ENCODE assay signal across 9 mouse cellular contexts in the genomic region with DNA sequence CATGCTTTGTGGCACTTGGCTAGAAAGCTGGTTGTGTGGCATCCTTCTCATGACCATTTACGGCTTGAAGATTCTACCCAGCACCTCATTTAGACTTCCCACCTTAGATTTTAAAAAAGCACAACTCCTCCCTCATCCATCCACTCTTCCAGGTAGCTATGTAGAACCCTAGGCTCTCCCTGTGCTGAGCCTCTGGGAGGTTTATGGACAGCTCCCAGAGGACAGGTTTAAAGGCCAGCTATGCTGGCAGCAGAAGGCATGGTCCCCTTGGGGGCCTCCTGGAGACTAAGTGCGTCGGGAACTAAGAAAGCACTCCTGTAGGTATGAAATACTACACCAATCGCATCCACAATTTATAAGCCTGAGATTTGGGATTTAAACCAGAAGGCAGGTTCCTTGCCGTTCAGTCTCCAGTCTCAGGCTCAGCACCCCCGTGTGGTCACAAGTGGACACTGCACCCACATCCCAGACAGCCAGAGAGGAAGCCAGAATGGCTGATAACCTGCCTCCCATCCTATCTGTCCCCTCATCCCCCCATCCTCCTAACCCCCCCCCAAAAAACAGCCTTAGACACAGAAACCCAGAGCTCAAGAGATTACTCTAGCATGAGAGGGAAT. TPM values are rescaled to one million over a fixed set of nuclear protein-coding genes. Genes with fewer than 3 reads are reported as not detected.
DNase-seq lines count a peak whose midpoint lies in the region; ATAC-seq and TF ChIP-seq lines count a peak whose summit lies in the region.
"Had no signal": no experiment of that assay in that cellular context is flagged by ENCODE, and none has a peak within 500 bp of the region (broad histone marks: within the 10 kb centered on the region; RNA-seq: fewer than 3 reads in every experiment).

No protein-coding gene starts in this region.

- H3K27me3 ChIP-seq in thymus, adult 2 months (ENCODE audit: control insufficient read depth, insufficient read depth, low read length), result no peaks in the 10 kb centered on the region
- H3K27me3 ChIP-seq in hindbrain, postnatal 0 days (ENCODE audit: insufficient read depth, low read length), result no peaks in the 10 kb centered on the region
- H3K27me3 ChIP-seq in stomach, postnatal 0 days (ENCODE audit: control insufficient read depth, insufficient read depth, low read length), result no peaks in the 10 kb centered on the region

- no peaks in the 10 kb centered on the region for H3K36me3 ChIP-seq in thymus, adult 2 months (ENCODE audit: control insufficient read depth, insufficient read depth, low read length)
- no peaks in the 10 kb centered on the region for H3K36me3 ChIP-seq in hindbrain, postnatal 0 days (ENCODE audit: insufficient read depth, low read length)
- H3K36me3 ChIP-seq in stomach, postnatal 0 days (ENCODE audit: control insufficient read depth, insufficient read depth, low read length), result no peaks in the 10 kb centered on the region
- H3K36me3 ChIP-seq: midbrain, embryonic 12.5 days had no signal

- no peaks in the 10 kb centered on the region for H3K9me3 ChIP-seq in hindbrain, postnatal 0 days (ENCODE audit: low read length)
- no peaks in the 10 kb centered on the region for H3K9me3 ChIP-seq in stomach, postnatal 0 days (ENCODE audit: control insufficient read depth, low read length)
- H3K9me3 ChIP-seq: midbrain, embryonic 12.5 days had no signal

- WGBS in thymus, adult 2 months, result 40% methylated on average over 6 of the region's 6 CpGs
- 27% methylated on average over 6 of the region's 6 CpGs for WGBS in hindbrain, postnatal 0 days
- WGBS in stomach, postnatal 0 days, result 26% methylated on average over 6 of the region's 6 CpGs

- no peak for TF ChIP-seq POLR2A in thymus, adult 2 months (IDR thresholded peaks at IDR 0.05; ENCODE audit: control insufficient read depth, extremely low read depth, insufficient read depth, low read length, poor library complexity)

- no peak overlapping the region for H3K27ac ChIP-seq in thymus, adult 2 months (ENCODE audit: control insufficient read depth, insufficient read depth, low read length)
- no peak overlapping the region for H3K27ac ChIP-seq in hindbrain, postnatal 0 days
- no peak overlapping the region for H3K27ac ChIP-seq in stomach, postnatal 0 days (replicated peaks)
- H3K27ac ChIP-seq: midbrain, embryonic 12.5 days had no signal

- no peak overlapping the region for H3K9ac ChIP-seq in hindbrain, postnatal 0 days (replicated peaks; ENCODE audit: low read length)
- no peak overlapping the region for H3K9ac ChIP-seq in stomach, postnatal 0 days (ENCODE audit: low read length)
- H3K9ac ChIP-seq: midbrain, embryonic 12.5 days had no signal

- TF ChIP-seq CTCF in thymus, adult 2 months (IDR thresholded peaks at IDR 0.05; ENCODE audit: borderline replicate concordance, control insufficient read depth, extremely low read depth, insufficient read depth, low read length, poor library complexity), result peak; percentile 76; the same call in 1 of the 2 replicates
- TF ChIP-seq CTCF in hindbrain, postnatal 0 days (IDR thresholded peaks at IDR 0.05; ENCODE audit: low read depth), result peak; percentile 91
- TF ChIP-seq CTCF in stomach, postnatal 0 days (IDR thresholded peaks at IDR 0.05; ENCODE audit: low read depth), result peak; percentile 80

- intact Hi-C loops in gastrocnemius, postnatal 36 days (cut with DNase I), result no loop called here

- no peak overlapping the region for H3K4me2 ChIP-seq in hindbrain, postnatal 0 days (ENCODE audit: low read depth, low read length)
- H3K4me2 ChIP-seq in stomach, postnatal 0 days (replicated peaks; ENCODE audit: low read depth), result no peak overlapping the region
- H3K4me2 ChIP-seq: midbrain, embryonic 12.5 days had no signal

- 0 out of 2 replicates have a peak, but pooled peaks cover 3% of the 10 kb centered on the region for H3K4me1 ChIP-seq in thymus, adult 2 months (replicated peaks; ENCODE audit: control insufficient read depth, insufficient read depth, low read length)
- no peaks in the 10 kb centered on the region for H3K4me1 ChIP-seq in hindbrain, postnatal 0 days (ENCODE audit: insufficient read depth, low read length)
- H3K4me1 ChIP-seq in stomach, postnatal 0 days (replicated peaks; ENCODE audit: control insufficient read depth, insufficient read depth), result no peaks in the 10 kb centered on the region
- H3K4me1 ChIP-seq: midbrain, embryonic 12.5 days had no signal

- no peak overlapping the region for H3K4me3 ChIP-seq in thymus, adult 2 months (ENCODE audit: control insufficient read depth, insufficient read depth, low read length)
- no peak overlapping the region for H3K4me3 ChIP-seq in hindbrain, postnatal 0 days (ENCODE audit: low read length)
- no peak overlapping the region for H3K4me3 ChIP-seq in stomach, postnatal 0 days (ENCODE audit: low read depth, low read length)
- H3K4me3 ChIP-seq: midbrain, embryonic 12.5 days had no signal

- no peak for TF ChIP-seq EP300 in stomach, postnatal 0 days (optimal IDR thresholded peaks at IDR 0.05)

- peak; percentile 56 for DNase-seq in gastrocnemius, adult 18-20 months (ENCODE audit: low spot score)
- no peak for DNase-seq in gastrocnemius, postnatal 36 days
- peak; percentile 72 for DNase-seq in thymus, adult 2 months
- no peak for DNase-seq in thymus, adult 18-20 months
- DNase-seq in cerebellum, postnatal 4 days (ENCODE audit: low spot score in 2 of 2), result peak; percentile 63 to 83
- DNase-seq in hindbrain, postnatal 0 days (ENCODE audit: low spot score), result peak; percentile 80
- DNase-seq in stomach, postnatal 0 days (ENCODE audit: low spot score), result peak; percentile 50

- ATAC-seq in hindbrain, postnatal 0 days, result peak; percentile 57
- peak; percentile 90 for ATAC-seq in megakaryocyte, adult 5-6 weeks (ENCODE audit: poor library complexity, severe bottlenecking)
- no peak; the same call in 1 of the 2 replicates for ATAC-seq in stomach, postnatal 0 days (ENCODE audit: low FRiP score, low TSS enrichment)

RNA-seq across cellular contexts. Expression of gene Rpl38, which starts 5.5 kb away (rescaled TPM):
- total RNA-seq in gastrocnemius, adult 18-20 months (2021), result 100 to 1,000 TPM; 619 to 713 TPM
- 100 to 1,000 TPM; 432 to 556 TPM for total RNA-seq in gastrocnemius, postnatal 36 days (2021)
- polyA plus RNA-seq in thymus, adult 2 months (2012; rRNA removed), result 481 and 516 TPM in 2 replicates
- 577 and 578 TPM in 2 replicates for total RNA-seq in hindbrain, postnatal 0 days (2014; rRNA removed)
- polyA plus RNA-seq in hindbrain, postnatal 0 days (2015; fragmentation: Nextera tagmentation; extraction: Ambion mirVana), result 954 and 958 TPM in 2 replicates
- 716 and 867 TPM in 2 replicates for total RNA-seq in megakaryocyte, adult 5-6 weeks (2015)
- total RNA-seq in megakaryocyte, adult 5-6 weeks (2017), result 2,870 and 3,242 TPM in 2 replicates
- 1,058 and 1,265 TPM in 2 replicates for polyA plus RNA-seq in stomach, postnatal 0 days (2015; fragmentation: Nextera tagmentation; extraction: Ambion mirVana)

RNA-seq across cellular contexts. Expression of gene Ttyh2, which starts 12.4 kb away (rescaled TPM):
- 10 to 100 TPM; 15.6 to 16.7 TPM for total RNA-seq in gastrocnemius, adult 18-20 months (2021)
- 10 to 100 TPM; 16.0 to 19.4 TPM for total RNA-seq in gastrocnemius, postnatal 36 days (2021)
- 17.1 and 17.3 TPM in 2 replicates for polyA plus RNA-seq in thymus, adult 2 months (2012; rRNA removed)
- 75.8 and 80.4 TPM in 2 replicates for total RNA-seq in hindbrain, postnatal 0 days (2014; rRNA removed)
- 38.6 and 40.3 TPM in 2 replicates for polyA plus RNA-seq in hindbrain, postnatal 0 days (2015; fragmentation: Nextera tagmentation; extraction: Ambion mirVana)
- 0.27 and 0.40 TPM in 2 replicates for total RNA-seq in megakaryocyte, adult 5-6 weeks (2015)
- total RNA-seq in megakaryocyte, adult 5-6 weeks (2017), result 0.73 and 0.88 TPM in 2 replicates
- 12.5 and 14.7 TPM in 2 replicates for polyA plus RNA-seq in stomach, postnatal 0 days (2015; fragmentation: Nextera tagmentation; extraction: Ambion mirVana)

Comparison
In these comparisons a context has a peak if more than half of its experiments do, and no peak if none do; other contexts are left out.
1. DNase-seq: peak in gastrocnemius, adult 18-20 months (single experiment), thymus, adult 2 months (single experiment), cerebellum, postnatal 4 days (2 of 2), hindbrain, postnatal 0 days (single experiment) and stomach, postnatal 0 days (single experiment); none in gastrocnemius, postnatal 36 days (0 of 2) and thymus, adult 18-20 months (0 of 2).
2. RNA of gene Ttyh2, which starts 12.4 kb away (total RNA-seq): 75.8 to 80.4 TPM in hindbrain, postnatal 0 days, 16.0 to 19.4 TPM in gastrocnemius, postnatal 36 days and 15.6 to 16.7 TPM in gastrocnemius, adult 18-20 months; 0.27 to 0.88 TPM in megakaryocyte, adult 5-6 weeks; every median in the first group is over 4 times any median in the second.
3. Peak in every context shown above with its lines, with median percentiles within 50 percentile points of each other: CTCF ChIP-seq.